Mouse (Mus musculus) MEL-GATA-1-ER (cell line): Measurements from ENCODE around the gene Espnl.

ENCODE experiments used
- DNase-seq: peaks from one replicate; pipeline ENCODE4 v3.0.0-alpha.2; 2012; ENCODE audit warnings: low read depth; ENCODE audit errors: extremely low read depth

The Espnl gene

DNA sequence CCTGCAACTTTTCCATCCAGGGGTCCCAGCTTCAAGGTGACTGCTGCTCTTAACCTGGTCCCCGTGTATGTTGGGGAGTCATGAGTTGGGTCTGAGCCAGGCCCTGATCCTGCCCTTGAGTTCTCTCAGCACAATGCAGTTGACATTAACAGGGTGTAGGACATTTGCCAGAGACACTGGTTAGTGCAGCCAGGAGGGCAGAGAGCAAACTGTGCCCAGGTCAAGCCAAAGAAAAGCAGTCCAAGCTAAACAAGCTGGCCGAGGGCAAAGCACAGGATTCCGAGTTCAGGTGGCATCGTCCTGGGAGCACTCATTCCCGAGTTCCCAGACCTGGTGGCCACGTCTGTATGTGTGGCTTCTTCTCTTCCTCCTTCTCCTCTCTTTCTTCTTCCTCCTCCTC is 4.2 kb upstream of the Espnl start:
- DNase-seq: no peak

DNA sequence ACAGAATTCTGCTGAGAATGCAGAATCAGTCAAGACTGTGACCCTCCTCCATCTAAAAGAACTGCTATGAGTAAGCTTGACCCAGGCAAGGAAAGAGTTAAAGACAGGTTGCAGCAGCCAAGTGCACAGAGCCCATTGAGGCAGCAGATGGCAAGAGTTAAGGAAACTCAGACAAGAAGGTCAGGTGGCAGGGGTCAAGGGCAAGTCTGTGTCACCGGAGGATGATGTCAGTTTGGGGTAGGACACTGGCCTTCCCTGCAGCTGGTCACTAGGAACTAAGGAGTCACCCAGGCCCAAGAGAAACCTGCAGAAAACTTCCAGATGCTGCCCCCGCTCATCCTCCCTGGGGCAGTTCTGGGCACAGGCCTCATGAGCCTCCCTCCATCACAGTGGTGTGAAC is 2.8 kb downstream of the Espnl start:
- no peak for DNase-seq

DNA sequence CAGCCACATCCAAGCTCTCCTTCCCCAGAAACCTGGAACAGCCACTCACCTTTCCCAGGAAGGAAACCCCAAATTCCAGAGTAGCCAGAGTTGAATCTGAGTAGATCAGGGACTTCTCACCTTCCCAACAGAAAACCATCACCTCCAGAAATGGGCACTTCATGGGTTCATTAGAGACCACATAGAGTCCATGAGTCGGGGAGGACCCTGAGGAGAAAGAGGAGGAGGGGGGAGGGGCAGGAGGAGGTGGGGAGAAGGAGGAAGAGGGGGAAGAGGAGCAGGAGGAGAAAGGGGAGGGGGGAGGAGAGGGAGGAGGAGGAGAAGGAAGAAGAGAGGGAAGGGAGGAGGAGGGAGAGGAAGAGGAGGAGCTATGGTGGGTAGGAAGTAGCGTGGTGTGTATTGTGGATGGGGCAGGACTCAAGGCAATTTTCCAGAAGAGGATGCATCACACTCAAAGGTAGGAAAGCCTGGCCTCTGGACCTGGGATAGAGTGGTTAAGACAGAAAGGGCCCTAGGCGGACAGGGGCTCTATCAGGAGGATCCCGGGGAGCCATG is 3.7 kb downstream of the Espnl start:
- DNase-seq: peak; percentile 35

DNA sequence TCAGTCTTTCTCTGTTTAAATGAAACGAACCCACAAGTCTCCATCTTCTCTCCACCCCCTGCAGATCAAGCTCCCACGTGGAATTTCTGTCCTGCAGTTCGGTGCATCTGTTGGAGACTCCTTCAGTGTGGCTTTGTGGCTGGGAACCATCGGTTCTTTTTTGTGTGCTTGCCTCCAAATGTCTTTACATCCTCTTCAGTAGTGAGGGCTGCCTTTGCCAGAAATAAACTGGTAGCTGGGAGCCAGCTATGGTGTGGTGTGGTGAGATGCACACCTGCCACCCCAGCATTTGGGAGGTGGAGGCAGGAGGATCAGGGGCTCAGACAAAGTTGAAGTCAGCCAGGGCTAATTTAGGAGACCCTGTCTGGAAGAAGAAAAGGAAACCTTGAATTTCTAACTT is 10.2 kb downstream of the Espnl start:
- DNase-seq: no peak

DNA sequence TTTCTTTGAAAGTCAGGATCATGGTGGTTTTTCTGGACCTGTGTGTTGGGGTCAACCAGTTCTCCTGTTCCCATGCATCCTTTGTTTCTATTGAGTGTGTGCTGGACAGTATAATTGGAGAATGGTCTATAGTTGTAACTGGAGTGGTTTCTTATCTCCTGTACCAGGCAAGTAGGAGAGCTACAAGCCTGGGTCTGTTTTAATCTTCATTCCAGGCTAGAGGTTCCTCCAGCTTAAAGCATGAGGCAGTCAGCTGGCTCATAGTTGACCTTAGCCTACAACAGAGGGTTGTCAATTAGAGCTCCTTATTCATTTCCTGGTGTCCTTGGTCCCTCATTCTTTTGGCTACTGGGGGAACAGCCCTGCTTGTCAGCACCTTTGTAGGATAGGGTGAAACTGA is 11.7 kb downstream of the Espnl start:
- DNase-seq: peak; percentile 42

DNA sequence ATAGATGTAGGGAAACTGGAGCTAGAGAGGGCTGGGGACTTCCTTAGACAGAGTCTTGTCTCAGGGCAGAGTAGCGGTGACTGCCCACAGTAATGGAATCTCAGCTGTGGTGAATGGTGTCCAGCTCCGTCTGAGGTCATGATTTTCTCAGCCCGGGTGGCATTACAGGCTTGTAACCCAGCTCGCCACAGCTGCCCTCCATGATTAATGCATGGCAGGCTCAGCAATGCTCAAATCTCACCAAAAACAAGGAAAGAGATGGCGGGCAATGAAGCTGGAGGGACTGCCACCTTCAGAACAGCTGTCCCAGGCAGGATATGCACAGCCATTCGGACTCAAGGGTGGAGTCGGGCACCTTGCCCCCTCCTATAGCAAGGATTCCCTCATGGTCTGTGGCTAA is 15.5 kb downstream of the Espnl start:
- no peak for DNase-seq

GRCm38 (mm10) chr1:91344001-91344400 is 22.1 kb downstream of the Espnl start:
- DNase-seq: no peak

DNA sequence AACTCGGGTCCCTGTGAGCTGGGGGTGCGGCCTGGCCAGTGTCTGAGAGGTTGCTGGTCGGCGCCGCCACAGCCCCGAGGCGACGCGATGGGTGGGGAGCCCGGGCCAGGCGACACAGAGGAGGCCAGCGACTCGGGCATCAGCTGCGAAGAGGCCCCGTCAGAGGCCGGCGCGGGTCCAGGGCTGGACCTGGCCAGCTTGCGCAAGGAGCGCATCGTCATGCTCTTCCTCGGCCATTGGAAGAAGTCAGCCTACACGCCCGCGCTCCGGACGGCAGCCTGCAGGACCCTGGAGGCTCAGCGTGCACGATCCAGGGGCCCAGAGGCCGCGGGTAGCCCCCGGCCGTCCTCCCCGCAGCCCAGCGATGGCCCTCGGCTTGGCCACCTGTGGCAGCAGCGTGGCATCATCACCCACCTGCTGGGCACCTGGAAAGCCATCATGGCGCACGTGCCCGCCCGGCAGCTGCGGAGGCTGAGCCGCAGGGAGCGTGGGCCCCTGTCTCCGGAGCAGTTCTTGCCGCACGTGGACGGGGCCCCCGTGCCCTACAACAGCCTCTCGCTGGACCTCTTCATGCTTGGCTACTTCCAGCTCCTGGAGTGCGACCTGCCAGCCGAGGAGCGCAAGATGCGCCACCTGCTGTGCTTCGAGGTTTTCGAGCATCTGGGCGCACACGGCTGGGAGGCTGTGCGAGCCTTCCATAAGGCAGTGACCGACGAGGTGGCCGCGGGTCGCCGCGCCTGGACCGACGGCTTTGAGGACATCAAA is 23.2 kb downstream of the Espnl start:
- DNase-seq: no peak

- peak; percentile 43 for DNase-seq
Measured at GRCm38 (mm10) chr1:91346892-91347291, 25.0 kb downstream of the Espnl start.

- DNase-seq: no peak
Measured at GRCm38 (mm10) chr1:91350841-91351240, 29.0 kb downstream of the Espnl start, which contains the start of gene Klhl30. Klhl30 (plus strand) TSS chr1:91351016.

DNA sequence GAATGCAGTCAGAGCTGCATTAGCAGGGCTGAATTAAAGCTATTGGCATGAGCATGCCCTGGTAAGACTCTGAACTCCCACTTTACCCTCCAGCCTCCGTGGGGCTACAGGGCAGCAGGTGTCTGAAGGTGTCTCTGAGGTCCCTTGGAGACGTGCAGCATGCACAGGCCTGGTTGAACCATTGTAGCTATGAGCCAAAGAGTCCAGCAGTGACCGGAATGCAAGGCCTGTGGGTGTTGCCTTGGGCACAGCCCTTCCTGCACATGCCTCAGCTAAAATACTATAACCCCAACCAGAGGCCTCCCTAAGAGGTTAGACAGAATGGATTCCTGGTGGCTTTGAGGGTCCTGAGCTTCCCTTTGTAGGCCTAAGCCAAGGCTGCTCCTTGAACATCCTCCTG is 29.4 kb downstream of the Espnl start:
- DNase-seq: no peak

GRCm38 (mm10) chr1:91352277-91352676 is 30.4 kb downstream of the Espnl start:
- DNase-seq: no peak

DNA sequence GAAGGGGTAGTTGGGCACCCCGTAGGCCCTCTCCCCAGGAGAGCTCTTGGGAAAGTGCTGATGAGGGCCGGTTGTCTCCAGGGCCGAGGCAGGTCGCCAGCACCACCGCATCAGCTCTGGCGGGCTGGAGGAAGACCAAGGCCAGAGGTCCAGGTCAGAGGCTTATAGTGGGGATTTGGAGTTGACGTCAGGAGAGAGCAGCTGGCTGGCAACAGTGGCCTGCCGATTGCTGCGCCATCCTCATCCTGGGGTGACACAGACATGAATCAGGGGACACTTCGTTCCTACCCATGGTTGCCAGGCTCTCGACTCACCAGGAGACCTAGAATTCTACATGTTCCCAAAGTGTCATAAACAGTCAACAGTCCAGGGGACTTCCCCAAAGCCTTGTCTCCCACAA is 34.2 kb downstream of the Espnl start:
- no peak for DNase-seq

DNA sequence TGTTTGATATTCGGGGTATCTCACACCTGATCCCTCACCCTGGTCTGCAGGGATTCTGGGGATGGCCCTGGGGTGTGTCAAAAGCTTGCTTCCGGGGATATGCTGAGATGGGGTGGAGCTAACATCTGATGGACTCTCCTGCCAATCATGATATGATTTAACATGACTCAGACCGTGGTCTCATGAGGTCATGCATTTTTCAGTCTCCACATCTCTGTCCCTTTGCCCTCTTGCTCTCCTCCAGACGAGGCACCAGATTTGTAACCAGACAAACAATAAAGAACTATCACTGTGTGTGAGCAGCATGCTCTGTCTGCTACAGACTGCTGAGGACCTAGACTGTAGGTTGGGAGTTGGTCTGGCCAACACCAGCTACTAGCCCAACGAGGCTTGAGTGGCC is 40.2 kb downstream of the Espnl start:
- no peak for DNase-seq

GRCm38 (mm10) chr1:91364822-91365644 is 43.2 kb downstream of the Espnl start:
- no peak for DNase-seq

DNA sequence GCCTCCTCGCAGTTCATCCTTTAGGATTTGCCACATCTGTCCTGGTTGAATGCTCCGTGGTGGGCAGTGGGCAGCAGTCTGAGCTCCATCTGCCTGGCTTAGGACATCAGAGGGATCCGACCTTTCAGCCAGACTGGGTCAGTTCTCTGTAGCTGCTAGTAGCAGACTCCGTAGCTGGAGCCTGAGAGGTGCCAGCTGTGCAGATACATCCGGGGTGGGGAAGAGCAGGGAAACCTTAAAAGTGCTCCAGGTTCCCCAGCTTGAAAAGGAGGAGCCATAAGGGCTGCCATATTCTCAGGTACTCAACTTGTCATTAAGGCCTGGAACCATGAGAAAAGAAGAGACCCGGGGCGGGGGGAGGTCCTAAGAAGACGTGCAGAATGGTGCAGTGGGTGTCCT is 43.9 kb downstream of the Espnl start:
- DNase-seq: no peak

DNA sequence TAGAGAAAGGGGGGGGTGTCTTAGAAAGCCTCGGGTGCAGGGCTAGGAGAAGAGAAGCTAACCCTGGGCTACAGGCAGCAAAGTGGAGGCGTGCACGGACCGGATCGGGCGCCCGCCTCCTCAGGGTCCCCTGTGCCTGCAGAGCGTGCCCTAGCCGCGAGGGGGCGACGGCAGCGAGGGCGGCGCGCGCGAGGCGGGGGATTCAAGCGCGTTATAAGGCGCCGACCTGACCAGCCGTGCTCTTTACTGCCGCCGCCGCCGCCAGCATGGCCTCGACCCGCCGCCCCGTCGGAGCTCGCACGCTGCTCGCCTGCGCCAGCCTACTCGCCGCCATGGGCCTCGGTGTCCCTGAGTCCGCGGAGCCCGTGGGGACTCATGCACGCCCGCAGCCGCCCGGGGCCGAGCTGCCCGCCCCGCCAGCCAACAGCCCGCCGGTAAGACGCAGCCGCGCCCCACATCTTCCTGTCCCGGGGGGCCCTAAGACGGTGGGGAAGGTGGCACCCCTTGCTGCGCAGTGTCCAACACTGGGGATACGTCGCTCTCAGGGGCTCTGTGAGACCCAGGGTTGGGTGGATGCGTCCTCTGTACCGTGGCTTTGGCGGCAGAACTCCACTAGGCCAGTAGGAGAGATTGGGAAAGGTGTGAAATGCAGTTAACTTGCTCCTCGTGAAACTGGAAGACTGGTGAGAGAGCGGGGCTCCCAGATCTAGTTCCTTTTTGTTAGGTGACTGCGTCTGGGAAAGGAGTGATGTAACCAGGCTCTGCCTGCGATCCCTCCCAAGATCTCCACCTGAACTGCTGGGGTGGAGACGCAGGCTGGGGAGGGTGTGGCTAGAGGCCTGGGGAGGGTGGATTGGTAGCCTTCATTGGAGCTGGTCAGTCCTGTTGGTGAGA is 44.6 kb downstream of the Espnl start, which contains the start of gene Erfe:
Gene Erfe (plus strand): TSS at position 216 of the 894 bp plus-strand sequence.
- DNase-seq: peak; percentile 47

- DNase-seq: no peak
Measured at GRCm38 (mm10) chr1:91367295-91367694, 45.4 kb downstream of the Espnl start.

DNA sequence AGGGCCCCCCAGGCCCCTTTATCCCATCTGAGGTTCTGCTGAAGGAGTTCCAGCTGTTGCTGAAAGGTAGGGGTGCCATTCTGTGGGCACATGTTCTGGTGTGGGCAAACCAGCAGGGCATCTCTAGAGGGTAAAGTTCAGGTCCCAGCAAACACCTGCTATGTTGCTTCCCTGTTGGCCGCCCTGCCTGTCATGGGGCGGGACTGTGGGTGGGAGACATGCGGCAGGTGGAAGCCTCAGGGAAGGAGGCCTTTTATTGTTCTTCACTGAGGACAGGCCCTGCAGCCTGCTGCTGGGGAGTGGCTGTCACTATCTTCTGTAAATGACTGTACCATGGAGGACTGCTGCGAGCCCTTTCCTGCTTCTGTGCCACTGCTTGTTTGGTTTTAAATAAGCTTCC is 47.5 kb downstream of the Espnl start:
- no peak for DNase-seq

DNA sequence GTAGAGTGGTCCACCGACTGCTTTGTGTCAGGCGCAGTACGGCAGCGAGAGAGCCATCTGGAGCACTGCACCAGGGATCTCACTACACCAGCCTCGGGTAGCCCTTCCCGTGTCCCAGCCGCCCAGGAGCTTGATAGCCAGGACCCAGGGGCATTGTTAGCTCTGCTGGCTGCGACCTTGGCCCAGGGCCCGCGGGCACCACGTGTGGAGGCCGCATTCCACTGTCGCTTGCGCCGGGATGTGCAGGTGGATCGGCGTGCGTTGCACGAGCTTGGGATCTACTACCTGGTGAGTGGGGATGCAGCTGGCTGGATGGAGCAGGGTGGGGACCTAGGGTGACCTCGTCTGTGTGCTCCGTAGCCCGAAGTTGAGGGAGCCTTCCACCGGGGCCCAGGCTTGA is 48.2 kb downstream of the Espnl start:
- no peak for DNase-seq

- peak; percentile 32 for DNase-seq
Measured at GRCm38 (mm10) chr1:91373414-91373835, 51.5 kb downstream of the Espnl start.
